Mouse (Mus musculus): ENCODE results near the gene Ccnt1.

Ccnt1 gene

DNA sequence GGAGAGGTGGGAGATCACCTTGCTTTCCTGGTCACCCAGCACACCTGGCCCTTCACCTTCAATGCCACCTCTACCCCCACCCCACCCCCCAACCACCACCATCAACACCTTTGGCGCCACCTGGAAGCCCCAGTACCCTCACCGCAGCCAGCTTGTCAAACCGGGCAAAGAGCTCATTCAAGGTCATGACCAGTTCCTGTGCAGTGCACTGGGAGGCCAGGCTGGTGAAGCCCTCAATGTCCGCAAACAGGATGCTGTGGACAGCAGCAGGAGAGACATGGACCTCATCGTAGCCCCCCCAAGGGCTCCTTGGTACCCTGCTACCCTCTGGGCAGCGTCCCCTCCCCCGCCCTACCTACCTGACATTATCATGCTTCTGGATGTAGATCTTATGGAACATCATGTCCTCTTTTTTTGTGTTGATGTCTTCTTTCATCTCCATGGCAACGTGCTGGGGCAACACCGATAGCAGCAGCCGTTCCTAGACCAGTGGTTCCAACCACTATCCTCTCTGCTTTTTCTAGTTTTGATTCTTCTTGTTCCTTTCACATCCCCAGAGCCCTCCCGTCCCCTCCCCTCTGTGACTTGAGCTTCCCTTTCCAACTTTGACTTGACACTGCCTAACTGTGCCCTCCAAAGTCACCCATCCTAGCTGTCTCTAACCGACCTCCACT is 29.4 kb upstream of the Ccnt1 start:
- in situ Hi-C loops (cut with MboI, MseI): no loop called here

DNA sequence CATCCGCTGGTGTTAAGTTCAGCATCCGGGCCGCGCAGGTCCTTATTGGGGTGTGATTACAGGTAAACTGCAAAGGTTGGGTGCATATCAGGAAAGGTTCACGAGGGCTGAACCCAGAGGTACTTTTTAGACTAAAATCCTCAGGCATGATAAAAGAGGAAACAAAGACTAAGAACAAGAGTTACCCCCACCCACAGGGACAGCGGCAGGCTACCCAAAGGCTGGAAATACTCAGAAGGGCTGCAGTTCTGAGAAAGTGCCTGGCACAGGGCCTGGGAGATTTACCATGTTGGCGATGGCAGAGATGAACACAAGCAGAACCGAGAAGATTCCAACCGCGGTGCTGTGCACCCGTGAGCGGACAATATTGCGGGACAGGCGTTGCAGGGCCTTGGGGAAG is 25.9 kb upstream of the Ccnt1 start:
- in situ Hi-C loops (cut with MboI, MseI): no loop called here

DNA sequence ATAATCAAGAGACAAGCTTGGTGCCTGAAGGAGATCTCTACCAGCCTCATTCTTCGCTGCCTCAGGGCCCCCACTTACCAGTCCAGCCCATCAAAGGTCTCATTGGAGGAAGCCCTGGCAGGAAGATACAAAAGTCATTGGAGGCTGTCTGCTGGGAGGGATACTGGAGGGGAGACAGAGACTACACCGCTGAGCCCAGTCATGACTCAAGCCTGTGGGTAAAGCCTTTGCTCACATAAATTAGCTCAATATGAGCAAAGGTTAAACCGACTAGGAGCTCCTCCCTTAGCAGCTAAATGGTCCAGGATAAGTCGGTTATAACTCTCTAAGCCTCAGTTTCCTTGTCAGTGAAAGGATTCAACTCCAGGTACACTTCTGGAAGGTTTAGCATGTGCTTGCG is 24.3 kb upstream of the Ccnt1 start:
- in situ Hi-C loops (cut with MboI, MseI): no loop called here

DNA sequence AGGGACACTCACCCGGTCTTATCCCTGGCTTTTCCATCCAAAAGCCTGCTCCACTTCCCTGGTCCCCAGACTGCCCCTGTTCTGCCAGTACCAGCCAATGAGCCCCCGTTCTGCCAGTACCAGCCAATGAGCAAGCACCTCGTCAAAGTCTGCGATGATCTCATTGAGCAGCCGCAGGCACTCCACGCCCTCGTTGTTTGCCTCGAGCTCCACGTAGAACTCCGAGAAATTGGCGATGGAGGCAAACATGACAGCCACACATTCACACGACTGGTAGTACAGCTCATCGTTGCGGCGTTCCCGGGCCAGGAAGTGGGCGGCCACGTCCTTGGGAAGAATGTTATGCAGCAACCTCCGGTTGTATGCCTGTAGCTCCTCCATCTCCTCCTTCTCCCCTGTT is 23.5 kb upstream of the Ccnt1 start:
- in situ Hi-C loops (cut with MboI, MseI): no loop called here

DNA sequence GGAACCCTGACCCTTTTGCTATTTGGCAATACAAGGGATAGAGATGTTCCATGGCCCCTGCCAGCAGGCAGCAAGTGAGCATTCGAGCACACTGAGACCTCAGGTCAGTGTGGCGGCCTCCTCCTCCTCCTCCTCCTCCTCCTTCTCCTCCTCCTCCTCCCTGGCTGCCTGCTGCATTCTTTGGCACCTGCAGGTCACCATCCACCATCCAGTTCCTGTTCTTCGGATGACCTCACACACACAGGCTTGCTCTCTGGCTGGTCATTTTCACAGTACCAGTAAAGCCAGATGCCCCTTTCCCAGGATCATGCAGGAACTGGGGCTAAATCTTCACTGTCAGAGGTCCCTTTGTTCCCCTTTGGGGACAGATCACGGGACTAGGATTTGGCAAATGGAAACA is 20.7 kb upstream of the Ccnt1 start:
- in situ Hi-C loops (cut with MboI, MseI): no loop called here

DNA sequence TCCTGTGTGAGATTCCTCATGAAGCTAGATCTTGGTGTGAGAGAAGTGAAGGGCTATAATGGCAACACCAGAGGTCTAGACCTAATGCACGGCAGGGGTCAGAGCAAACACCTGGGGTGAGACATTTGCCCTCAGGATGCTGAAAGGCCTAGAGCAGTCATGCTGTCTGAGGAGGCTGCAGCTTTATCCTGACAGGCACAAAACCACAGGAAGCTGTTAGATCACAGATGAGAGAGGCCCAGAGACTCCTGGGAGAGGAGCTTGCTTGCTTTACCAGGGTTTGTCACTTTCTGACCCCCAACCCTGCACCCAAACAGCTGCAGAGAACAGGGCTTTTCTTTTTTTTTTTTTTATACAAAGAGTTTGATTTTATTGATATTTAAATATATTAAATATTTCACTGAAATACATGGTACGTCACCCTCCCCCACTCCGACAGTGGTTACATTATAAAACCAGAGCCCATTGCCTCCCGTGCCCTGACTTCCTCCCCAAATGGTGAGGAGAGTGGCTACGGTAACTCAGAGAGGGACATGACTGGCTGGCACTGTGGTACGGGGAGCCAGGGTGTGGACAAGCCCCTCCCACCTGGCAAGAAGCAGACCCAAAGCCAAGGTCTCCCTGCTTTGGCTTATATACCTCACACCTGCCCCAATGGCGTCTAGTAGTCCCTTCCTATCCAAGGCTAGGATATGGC is 19.1 kb upstream of the Ccnt1 start:
- in situ Hi-C loops (cut with MboI, MseI): loop anchor here (5.0 kb wide), 1 partner anchor 113 kb away; no protein-coding TSS in a partner anchor

DNA sequence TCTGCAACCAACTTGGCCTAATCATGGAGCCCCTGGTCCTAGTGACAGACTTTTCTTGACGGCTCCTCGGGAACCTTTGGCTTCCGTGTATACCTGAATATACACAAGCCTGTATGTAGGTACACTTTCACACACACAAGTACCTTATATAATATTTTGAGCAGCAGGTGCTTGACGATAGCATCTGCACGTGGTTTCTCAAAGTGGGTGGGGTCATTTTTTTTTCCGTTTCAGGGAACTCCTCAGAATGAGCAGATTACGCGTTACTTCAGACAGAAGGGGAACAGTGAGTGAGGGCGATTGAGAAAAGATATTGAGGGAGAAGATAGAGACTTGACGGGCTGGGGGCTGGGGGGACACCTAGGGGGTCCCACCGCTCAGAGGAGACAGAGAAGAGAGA is 17.0 kb upstream of the Ccnt1 start:
- in situ Hi-C loops (cut with MboI, MseI): loop anchor here (5.0 kb wide), 1 partner anchor 115 kb away; no protein-coding TSS in a partner anchor

DNA sequence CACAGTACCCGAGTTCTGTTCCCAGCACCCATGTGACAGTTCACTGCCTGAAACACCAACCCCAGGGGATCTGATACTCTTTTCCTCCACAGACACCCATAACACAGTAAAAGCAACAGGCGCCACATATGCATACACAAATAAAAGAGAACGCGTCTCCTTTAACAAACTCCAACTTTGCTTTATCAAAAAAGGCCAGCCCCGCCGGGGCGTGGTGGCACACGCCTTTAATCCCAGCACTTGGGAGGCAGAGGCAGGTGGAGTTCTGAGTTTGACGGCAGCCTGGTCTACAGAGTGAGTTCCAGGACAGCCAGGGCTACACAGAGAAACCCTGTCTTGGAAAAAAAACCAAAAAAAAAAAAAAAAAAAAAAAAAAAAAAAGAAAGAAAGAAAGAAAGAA is 15.4 kb upstream of the Ccnt1 start:
- in situ Hi-C loops (cut with MboI, MseI): loop anchor here (5.0 kb wide), 1 partner anchor 116 kb away; no protein-coding TSS in a partner anchor

DNA sequence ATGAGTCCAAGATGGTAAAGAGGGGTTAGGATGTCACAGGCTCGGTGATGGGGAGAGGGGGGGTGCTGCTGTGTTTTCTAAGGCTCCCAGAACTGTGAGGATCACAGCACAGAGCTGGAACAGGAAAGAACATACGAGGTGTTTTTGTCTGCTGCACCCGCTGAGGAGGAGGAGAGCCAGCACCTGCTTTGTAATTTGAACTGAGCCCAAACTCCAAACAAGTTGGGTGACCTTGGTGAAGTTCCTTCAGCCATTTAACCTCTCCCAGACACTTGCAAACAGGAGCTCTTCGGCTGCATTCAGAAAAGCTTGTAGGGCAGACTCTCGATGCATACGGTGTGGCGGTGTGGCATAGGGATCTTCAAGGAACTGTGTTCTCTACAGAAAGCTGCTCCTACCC is 14.7 kb upstream of the Ccnt1 start:
- in situ Hi-C loops (cut with MboI, MseI): loop anchor here (5.0 kb wide), 1 partner anchor 117 kb away; no protein-coding TSS in a partner anchor

DNA sequence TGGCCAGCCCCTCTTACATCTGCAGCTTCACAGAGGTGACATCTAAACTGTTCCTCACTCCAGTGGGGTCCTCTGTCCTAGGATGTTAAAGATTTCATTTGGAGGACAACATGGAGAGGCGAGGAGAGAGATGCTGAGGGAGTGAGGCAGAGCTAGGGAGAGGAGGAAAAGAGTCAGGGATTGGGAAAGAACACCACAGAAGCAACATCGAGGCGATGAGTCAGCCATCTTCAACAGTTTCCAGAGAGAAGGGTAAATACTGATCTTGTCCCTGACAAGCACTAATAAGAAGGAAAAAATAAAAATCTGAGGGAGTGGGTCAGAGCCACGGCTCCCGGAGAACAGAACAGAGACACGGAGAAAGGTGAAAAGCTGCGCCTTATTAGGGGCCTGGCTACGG is 12.3 kb upstream of the Ccnt1 start:
- in situ Hi-C loops (cut with MboI, MseI): loop anchor here (5.0 kb wide), 1 partner anchor 34 kb away; no protein-coding TSS in a partner anchor

DNA sequence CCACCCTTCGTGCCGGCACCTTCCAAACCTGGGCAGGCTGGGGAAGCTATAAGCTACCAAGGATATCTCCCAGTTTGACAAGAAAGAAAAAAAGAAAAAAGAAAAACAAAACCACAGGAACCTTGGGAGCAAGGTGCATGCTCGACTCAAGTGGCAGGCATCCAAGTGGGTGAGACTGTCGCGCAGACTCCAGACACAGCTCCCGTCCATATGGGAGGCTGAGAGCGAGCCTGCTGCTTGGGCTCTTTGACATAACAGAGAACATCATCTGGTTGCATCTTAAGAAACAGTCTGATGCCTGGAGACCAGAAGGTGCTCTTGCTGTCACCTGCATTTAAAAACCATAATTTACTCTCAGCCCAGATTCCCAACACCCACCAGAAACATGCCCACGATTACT is 11.7 kb upstream of the Ccnt1 start:
- in situ Hi-C loops (cut with MboI, MseI): loop anchor here (5.0 kb wide), 1 partner anchor 35 kb away; no protein-coding TSS in a partner anchor

DNA sequence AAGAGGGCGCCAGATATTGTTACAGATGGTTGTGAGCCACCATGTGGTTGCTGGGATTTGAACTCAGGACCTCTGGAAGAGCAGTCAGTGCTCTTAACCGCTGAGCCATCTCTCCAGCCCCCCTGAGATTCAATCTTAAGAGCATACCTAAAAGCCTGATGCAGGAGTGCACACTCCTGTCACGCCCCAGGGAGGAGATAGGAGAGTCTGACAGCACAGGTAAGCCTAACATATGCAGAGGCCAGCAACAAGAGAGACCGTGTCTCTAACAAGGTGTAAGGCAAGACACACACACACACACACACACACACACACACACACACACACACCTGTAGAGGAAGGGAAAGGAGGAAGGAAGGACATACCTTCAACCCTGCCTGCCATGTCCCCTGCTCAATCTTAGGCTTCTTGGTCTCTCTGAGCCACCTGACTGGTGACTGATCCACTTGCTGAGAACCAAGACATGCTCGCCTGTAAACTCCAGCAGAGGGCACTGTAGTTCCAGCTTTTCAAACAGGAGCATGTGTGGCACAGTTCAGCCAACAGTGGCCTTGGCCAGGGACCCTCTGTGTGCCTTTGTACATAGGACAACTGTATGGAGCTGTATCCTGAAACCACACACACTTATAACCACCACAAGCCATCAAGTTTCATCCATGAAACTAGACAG is 9.2 kb upstream of the Ccnt1 start:
- in situ Hi-C loops (cut with MboI, MseI): loop anchor here (5.0 kb wide), 1 partner anchor 37 kb away; no protein-coding TSS in a partner anchor

DNA sequence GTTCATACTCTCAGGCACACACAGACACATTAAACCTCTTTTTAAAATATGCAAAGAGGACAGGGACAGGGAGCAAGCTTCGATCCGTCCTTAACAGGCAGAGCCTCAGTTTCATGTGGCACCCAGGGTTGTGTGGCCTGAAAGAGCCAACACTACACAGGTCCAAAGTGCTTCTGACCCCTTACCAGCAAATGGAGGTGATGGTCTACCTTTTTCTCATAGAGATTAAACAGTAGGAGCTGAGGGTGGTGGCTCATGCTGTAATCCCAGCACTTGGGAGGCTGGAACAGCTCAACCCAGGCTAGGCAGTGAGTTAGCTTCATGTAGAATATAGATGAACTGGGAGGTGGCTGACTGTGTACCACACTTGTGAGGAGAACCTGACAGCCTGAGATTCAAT is 8.6 kb upstream of the Ccnt1 start:
- in situ Hi-C loops (cut with MboI, MseI): no loop called here

DNA sequence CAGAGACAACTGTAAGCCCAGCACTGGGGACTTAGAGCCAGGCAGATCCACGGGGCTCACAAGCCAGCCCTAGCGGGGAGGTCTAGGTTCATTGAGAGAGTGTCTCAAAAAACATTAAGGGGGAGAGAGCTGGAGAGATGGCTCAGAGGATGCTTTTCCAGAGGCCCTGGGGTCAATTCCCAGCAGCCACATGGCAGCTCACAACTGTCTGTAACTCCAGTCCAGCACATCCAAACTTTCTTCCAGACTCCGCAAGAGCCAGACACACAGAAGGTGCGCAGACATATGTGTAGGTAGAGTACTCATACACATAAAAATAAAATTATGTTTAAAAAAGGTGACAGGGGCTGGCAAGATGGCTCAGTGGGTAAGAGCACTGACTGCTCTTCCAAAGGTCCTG is 2.6 kb upstream of the Ccnt1 start:
- in situ Hi-C loops (cut with MboI, MseI): loop anchor here (25.0 kb wide), 1 partner anchor 664 kb away; no protein-coding TSS in a partner anchor

DNA sequence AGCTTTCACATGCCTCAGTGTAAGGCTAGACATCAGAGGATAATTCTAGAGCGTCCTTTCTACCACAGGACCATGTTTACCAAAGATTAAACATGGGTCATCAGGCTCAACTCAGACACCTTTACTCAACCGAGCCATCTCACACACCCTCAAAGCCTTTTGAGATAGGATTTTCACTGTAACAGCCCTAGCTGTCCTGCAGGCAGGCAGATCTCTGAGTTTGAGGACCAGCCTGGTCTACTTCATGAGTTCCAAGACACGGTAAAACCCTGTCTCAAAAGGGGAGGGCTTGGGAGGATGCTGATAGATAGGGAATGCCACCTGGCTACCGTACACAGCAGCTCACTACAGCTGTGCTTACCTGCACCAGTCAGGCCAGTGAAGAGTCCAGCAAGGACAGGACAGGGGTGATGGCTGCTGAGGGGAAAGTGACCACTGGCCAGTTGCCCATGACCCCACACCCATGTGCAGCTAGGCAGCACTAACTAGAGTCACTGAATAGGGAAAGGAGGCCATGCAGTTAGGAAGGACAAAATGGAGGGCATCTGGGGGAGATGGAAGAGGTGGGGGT is 843 bp downstream of the Ccnt1 start:
- in situ Hi-C loops (cut with MboI, MseI): loop anchor here (25.0 kb wide), 1 partner anchor 667 kb away; no protein-coding TSS in a partner anchor

DNA sequence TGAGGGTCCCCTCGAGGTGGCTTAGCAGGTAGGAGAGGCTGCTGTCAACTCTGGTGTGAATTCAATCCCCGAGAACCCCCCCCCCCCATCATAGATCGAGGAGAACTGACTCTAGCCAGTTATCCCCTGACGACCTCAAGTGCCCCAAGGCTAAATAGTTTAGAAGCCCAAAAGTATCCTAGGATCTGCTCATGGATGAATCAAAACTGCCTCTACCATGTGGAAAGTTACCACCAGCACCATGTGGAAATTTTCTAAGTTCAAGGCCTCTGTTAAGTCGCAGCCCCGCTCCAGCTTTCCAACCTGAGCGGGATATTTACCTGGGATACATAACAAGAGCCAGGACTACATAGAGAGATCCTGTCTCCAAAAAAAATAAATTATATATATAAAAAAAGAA is 1.5 kb downstream of the Ccnt1 start:
- in situ Hi-C loops (cut with MboI, MseI): loop anchor here (25.0 kb wide), 1 partner anchor 668 kb away; no protein-coding TSS in a partner anchor

DNA sequence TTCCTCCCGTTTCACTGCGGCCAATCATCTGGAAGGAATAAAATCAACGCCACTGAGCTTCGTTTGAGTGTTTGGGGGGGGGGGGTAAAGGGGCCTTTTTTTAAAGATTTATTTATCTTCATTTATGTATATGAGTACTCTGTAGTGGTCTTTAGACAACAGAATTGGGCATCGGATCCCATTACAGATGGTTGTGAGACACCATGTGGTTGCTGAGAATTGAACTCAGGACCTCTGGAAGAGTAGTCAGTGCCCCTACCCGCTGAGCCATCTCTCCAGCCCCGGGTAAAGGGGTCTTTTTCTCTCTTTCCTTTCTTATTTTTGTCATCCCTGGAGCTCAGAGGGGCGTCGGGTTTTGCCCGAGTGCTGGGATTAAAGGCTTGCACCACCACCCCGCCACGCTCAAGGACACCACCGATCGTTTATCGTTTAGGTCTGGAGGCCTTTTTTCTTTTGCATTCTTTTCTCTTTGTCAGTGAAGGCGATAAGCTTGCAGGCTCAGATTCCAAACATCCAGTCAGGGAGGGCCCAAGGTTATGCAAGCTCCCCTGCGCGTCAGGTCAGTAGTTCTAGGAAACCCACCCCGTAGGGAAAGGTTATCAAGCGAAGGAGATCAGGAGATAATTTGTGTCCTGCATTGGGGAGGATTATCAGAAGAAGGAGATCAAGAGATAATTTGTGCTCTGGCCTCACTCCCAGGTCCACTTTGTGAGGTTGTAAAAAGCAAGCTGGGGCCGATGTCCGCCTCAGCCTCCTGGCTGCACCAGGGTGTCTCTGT is 2.3 kb downstream of the Ccnt1 start:
- in situ Hi-C loops (cut with MboI, MseI): loop anchor here (25.0 kb wide), 1 partner anchor 669 kb away; no protein-coding TSS in a partner anchor

DNA sequence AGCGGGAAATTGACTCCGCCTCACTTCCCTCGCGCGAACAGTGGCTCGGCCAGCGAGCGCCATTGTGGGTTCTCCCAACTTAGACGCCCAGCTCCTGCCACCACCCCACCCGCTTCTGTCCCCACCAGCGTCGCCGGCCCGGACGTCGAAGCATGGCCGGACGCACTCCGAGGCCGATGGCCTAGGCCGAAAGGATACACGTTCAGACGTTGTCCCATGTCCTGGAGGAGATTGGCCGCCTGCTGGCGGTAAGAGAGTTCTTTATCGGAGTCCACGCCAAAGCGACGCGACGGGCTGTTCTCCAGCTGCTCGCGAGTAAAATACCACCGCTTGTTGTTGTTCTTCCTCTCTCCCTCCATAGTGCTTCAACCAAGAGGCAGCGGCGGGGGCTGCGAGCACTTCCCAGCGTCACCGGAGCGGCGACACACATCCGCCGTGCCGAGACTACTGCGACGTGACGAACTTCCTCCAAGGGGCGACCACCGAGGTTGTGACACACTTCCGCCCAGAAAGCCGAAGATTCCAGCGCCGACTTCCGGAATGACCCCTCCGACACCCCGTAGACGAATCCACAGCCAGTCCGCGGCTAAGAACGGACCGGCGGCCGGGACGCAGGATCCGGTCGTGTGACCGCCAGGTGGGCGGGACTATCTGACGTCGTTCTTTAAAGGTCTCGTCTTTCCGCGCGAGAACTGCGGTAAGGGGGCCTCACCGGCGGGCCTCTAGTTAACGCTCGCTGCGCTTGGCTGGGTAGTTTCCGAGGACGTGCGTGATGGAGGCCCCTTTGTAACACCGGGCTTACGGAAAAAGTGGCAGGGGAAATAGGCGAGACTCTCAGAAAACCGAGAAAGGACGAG is 3.2 kb downstream of the Ccnt1 start:
- in situ Hi-C loops (cut with MboI, MseI): loop anchor here (25.0 kb wide), 1 partner anchor 670 kb away; no protein-coding TSS in a partner anchor

DNA sequence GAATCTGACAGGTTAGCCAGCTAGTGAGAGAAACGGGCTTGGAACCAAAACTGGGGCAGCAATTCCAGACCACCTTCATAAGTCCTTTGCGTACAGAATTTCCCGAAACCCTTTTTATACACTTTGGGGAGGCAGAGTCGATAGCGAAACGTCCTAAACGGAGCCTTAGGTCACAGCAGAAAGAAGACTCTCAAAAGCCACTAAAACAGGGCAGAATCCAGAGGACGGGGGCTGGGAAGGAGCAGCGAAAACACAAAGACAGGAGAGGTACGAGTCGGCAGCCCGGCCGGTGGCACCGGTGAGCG is 3.8 kb downstream of the Ccnt1 start:
- in situ Hi-C loops (cut with MboI, MseI): loop anchor here (25.0 kb wide), 1 partner anchor 670 kb away; no protein-coding TSS in a partner anchor

DNA sequence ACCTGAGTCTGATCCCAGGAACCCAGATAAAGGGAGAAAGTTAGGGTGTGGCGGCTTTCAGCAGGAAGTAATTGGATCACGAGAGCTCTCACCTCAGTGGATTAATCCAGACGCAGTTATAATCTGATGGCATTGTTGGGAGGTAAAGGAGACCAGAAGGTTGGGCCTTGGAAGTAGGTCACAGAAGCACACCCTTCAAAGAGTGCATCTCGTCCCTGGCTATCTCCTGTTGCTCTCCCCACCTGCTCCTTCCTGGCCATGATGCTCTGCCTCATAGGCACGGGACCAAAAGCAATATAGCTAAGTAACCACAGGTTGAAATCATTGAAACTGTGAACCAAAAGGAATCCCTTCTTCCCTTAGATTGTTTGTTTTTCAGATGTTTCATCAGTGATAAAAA is 13.5 kb downstream of the Ccnt1 start:
- in situ Hi-C loops (cut with MboI, MseI): loop anchor here (25.0 kb wide), 1 partner anchor 680 kb away; no protein-coding TSS in a partner anchor
